Mouse (Mus musculus) adrenal gland, adult 18-20 months (tissue): ENCODE measurements around the gene Saa4. TPM values are rescaled to one million over a fixed set of nuclear protein-coding genes. Genes with fewer than 3 reads are reported as not detected.
"Not testable (repeated sequence)": the region's sequence is repeated elsewhere in the genome, so short reads cannot be mapped to it uniquely, and the experiment has no call there.

Source experiments
- DNase-seq, 2 experiments: peaks; one replicate each; pipeline ENCODE4 v3.0.0; 2021 to 2022; ENCODE audit warnings: low spot score in 2 of 2
- long read RNA-seq, 2 experiments: library from polyadenylated mRNA; stranded (forward); transcript quantifications; one replicate each; pipeline ENCODE4 v2.0.0; 2021
- total RNA-seq, 2 experiments: library from RNA; stranded (reverse); gene quantifications; 1 replicate in 1 of 2; 2 replicates in 1 of 2; pipeline ENCODE4 v1.2.3; 2021

Gene Saa4
- total RNA-seq = not detected
- long read RNA-seq, experiment 1 = 0 reads
- long read RNA-seq, experiment 2 = 0 reads

DNA sequence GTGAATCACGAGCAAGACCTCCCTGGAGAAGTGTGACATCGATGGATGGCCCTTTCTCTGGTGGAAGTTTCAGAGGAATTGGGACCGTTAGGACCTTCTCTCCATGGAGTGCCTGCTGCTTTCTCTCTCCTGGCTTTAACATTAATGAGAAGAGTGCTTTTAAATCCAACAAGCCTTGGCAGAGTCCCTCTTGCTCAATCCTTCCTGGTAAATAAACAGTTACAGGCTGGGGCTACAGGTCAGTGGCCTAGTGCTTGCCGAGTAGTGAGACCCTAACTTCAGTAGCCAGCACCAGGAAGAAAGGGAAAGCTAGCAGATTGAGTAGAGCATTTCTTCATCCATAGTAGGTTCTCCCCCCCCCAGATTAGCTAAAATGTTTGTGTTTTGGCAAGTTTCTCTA, at the start of gene Saa4:
Gene Saa4, minus strand, starts transcription at position 146 of the 400 bp plus-strand sequence.
- DNase-seq = no peak

DNA sequence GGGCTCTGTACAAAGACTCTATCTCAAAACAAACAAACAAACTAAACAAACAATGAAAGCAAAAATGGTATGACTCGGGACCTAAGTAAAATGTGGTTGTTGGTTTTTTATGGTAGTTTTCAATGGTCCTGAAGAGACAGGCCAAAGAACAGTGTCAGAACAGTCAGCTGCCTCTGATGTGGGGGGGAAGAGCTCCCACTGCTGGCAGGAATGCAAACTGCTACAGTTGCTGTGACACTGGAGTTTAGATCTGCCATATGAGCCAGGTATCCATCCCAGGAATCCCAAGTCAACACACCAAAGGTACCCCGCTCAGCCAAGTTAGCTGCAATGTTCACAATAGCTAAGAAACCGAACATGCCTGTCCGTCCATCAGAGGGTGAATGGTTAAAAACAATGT, 38.3 kb upstream of the Saa4 start:
- peak; percentile 51 to 55 for DNase-seq

DNA sequence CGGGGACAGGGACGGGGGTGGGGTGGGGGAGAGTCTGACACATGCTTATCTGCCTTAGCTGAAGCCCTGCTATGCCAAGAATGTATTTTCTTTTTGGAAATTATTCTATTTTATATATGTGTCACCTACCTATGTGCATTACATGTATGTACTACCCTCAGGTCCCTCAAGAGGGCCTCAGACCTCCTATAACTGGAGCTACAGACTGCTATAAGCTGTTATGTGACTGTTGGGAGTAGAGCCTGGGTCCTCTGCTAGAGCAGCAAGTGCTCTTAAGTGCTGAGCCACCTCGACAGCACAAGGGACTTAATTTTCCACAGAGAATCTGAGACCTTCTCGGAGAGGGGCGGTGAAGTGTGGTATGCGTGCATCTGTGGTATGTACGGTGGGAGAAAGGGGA, 36.0 kb upstream of the Saa4 start:
- no peak for DNase-seq

DNA sequence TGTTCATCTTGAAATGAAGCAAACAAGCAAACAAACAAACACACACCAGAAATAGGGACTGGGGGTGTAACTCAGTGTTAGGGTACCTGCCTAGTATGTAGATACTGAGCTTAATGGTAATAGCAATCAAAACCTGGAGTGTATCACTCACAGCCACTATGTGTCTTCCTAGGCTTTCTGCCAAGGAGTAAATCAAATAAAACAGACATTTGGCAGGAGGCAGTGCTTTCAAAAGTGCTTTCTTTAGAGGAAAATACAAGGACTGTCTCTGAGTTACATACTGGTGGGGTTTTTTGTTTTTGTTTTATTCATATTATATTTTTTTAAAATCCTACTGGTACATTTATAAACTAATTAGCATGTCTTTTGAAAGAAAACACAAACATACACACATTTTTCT, 35.0 kb upstream of the Saa4 start:
- DNase-seq = no peak

DNA sequence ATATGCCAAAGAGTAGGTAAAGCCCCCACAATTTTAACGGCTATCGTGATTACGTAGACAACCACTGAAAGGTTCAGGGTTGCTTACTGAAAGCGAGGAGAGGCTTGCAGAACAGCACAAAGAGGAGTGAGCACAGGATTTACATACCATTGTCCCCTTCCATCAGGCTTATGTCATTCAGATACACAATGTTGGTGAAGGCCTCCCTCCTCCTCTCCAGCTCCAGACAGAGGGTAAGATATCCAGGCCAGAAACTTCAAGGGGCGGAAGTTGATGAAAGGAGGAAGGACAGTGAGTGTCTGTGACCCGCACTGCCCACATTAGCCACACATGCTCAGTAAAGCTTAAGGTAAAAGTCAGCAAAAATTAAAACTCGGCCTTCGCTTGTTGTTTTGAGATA, 32.3 kb upstream of the Saa4 start:
- DNase-seq = no peak

DNA sequence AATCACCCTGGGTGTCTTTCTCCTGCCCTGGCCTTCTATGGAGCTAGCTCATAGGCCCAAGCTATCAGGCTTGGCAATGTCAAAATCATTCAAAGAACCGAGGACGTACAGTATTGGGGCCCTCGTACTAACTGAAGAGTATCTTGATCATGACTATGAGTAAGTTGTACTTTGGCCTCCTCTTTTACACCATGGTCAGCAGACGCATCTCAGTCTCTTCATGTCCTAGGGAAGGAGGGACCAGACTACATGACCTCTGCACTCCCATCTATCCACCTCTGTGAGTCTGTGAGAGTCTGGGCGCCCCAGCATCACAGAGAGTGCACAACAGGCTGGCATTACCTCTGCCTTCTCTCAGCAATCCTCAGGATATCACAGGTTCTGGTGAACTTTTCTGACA, 30.2 kb upstream of the Saa4 start:
- DNase-seq = no peak

DNA sequence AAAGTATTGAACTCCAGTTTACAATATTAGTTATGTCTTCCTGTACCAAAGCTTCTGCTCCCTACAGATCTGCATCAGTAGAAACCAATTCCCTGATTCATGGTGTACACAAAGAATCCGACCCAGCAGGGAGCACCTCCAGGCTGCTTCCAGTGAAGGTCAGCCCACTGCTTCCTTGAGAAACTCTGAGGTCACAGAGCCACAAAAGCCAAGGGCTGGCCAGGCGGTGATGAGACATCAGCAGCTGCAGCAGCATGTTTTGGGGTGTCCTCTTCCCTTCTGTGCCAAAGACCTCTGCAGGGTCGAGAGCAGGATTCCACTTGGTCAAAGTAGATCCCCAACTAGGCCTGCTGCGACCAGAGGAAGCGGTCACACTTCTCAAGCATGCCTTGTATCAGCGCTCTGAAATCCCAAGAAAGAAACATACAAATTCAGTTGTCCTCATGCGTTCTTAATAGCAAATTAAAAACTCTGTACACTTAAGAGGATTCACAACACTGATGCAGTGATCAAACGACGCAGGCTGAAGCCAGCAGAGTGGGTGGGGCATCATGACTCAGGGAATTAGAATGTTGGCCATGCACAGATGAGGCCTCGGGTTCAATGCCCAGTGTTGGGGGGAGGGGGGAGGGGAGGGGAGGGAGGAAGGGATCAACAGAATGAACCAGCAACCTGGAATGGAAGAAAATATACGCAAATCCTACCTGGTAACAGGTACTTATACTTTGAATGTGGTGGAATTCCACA, 28.8 kb upstream of the Saa4 start:
- DNase-seq = no peak

DNA sequence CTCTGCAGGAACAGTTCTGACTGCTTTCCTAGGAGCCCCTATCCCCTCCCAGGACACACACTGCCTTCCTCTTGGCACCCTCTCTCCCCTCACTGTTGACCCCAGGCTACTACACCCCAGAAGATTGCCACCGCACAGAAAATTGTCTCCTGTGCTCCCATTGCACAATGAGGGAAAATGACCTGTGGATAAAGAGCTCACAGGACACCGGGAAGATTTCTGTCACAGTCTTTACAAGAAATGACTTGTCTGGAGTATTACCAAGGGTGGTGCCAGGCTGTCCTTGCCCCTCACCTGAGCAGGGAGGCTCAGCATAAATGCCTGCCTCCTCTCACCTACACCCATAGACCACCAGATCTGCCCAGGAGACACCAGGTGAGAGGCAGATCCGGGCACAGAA, 19.1 kb upstream of the Saa4 start, which contains the start of gene Saa2:
Gene Saa2, plus strand, starts transcription at position 301 of the 400 bp plus-strand sequence.
- DNase-seq = no peak

DNA sequence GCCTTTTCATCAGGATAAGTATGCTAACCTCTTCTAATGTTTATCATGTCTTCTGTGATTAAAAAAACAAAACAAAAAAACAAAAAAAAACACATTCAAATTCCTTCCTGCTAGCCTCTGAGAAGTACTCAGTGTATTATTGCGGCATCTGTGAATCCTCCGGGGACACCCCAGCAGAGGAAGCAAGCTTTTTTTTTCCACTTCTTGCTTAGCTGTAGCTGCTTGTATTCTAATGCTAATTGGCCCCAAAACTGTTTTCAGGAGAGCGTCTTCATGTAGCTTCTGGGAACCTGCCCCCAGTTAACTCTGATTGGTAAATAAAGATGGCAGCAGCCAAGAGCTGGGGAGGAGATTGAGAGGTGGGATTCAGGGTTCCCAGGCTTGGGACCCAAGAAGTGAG, 16.1 kb upstream of the Saa4 start:
- DNase-seq = no peak

DNA sequence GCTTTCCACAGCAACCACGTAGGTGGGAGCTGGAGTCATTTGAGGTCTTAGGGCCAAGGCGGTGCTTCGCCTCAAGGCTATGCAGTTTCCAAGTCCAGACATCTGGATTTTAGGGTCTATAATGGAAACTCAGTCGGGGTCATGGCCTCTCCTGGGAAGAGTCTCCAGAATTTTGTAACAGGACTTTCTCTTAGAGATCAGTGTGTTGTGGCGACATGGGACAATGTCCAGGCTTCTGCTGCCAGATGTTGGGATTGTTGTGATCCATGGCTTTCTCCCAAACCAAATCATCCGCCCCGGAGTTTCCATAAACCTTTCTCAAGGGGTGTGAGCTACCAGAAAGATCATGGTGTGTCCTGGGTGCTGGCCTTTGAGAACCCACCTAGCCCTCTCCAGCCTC, 14.0 kb upstream of the Saa4 start:
- no peak for DNase-seq

DNA sequence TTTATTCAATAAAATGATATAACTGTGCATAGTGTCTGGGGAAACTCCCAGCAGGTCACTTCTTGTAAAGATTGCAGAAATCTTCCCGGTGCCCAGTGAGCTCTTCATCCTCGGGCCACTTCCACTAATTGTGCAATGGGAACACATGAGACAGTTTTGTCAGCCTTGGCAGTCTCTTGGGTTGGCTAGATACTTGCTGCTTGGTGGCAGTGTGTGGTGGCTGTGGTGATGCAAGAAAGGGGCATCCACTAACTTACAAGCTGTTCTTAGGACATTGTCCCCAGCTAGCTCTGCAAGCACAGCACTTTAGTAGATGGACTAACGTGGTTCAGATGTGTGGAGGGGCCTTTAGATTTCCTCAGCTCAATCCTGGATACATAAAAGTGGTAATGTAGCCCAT, 13.4 kb upstream of the Saa4 start:
- DNase-seq = peak in 1 of 2 experiments; percentile 27

DNA sequence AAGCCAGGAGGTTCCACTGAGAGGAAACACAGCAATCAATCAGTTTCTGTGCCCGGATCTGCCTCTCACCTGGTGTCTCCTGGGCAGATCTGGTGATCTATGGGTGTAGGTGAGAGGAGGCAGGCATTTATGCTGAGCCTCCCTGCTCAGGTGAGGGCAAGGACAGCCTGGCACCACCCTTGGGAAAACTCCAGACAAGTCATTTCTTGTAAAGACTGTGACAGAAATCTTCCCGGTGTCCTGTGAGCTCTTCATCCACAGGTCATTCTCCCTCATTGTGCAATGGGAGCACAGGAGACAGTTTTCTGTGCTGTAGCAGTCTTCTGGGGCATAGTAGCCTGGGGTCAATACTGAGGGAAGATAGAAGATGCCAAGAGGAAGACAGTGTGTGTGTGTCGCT, 10.5 kb upstream of the Saa4 start, which contains the start of gene Saa1:
Gene Saa1, minus strand, starts transcription at position 101 of the 400 bp plus-strand sequence.
- not testable (repeated sequence) for DNase-seq

DNA sequence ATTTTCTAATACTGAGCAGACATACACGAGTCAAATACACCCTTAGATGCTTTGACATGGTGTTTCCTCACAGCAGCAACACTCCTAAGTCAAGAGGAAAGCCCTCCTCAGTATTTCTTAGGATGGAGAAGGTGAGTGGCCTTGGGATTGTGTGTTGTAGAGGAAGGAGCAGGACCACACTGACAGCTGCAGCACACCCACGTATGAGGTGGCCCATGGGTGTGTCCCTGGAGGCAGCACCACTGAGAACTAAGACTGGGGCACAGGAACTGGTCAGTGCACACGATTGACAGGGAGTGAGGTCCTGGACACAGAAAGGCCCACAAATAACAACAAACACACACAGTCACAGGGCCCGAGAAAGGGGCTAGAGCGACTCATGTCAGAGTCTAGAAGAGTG, 7.6 kb upstream of the Saa4 start:
- DNase-seq = not testable (repeated sequence)

DNA sequence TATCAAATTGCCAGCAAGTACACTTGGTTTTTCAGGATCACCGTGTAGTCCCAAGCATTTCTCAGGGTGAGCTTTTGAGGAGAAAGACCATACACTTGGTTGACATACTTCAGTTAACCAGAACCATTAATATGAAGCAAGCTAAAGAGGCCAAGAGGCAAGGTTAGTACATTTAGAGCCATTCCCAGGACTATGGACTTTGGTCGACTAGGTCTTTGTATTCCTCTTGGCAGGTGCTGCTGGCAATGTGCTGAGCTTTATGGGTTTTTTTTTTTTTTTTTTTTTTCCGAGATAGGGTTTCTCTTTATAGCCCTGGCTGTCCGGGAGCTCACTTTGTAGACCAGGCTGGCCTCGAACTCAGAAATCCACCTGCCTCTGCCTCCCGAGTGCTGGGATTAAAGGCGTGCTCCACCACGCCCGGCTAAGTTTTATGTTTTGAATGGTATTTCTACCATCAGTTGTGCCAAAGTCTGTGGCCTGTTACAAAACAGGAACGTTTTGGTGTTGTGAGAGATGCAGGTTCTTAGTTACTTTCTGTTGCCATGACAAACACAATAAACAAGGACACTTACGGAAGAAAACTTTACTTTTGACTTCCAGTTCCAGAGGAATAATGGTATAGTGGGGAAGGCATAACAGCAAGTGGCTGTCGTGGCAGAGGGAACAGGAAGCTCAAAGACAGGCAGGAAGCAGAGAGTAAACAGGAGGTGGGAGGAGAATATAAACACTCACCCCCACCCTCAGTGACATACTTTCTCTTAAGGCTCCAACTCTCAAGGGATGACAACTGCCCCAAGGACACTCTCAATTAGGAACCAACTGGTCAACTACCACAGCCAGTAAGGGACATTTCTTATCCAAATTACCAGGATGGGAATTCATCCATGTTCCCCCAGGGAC, 6.4 kb upstream of the Saa4 start:
- no peak for DNase-seq

DNA sequence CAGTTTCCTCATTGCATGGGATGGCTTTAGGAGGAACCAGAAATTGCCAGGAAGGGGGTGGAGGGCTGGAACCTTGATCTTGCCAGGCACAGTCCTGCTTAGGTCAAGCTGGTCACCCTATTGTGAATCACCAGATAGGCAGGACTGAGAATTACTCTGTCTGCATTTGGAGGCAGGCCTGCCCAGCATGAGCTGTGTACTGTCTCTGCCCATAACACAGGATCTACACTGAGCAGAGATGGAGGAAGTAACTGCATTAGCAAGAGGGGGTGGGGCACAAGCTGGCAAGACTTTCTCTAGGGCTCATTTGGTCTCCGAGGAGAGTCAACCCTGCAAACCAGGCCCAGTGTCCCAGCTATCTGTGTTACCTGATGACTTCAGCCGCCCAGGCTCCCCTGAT, 2.6 kb upstream of the Saa4 start:
- no peak for DNase-seq

DNA sequence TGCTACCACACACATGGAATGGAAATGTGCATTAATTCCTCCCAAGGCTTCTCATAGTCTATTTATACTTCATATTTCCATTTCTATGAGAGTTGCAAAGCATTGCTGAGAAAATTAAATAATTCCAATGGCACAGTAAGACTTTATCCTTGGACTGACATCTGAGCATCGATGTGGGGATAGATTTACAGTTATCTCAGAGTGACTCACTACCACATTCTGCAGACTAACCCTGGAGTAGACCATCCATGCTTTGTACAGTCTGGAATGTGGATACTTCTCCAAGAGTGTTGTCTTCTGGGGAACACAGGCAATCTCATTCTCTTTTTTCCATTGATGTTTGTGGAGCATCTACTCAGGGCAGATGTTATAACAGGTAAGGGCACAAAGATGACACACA, 4.8 kb downstream of the Saa4 start:
- DNase-seq = no peak

DNA sequence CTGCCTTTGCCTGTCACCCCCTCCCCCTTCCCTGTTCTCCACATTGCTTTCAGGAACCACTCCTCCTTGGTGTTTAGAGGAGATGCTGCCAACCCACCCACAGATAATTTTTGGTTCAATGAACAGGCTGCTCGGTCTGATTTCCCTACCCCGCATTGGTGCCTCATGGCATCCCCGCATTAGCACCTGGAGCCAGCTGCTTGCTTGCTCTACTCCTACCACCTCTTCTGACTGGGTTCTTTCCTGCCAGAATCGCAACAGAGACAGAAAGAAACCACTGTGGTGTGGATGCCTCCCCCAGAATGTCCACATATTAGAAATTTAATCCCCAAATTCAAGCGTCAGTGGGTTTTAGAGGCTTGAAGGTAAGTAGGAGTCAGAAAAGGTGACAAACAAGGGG, 8.0 kb downstream of the Saa4 start:
- no peak for DNase-seq

DNA sequence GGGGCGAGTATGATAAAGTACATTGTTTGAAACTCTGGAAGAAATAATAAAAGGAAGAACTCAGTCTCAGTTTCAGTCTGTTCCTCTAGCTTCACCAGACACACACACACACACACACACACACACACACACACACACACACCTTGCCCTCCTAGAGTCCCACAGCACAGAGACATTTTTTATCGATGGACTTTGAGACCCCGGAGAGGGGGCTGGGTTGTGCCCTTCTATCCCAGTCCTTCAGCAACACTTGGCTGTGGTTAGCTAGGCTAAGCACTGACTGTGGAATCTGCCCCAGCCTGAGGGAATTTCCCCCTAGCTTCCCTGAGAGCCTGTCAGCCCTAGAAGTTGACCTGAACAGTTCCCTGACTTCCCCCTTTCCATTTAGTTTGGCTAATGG, 8.6 kb downstream of the Saa4 start:
- no peak for DNase-seq

DNA sequence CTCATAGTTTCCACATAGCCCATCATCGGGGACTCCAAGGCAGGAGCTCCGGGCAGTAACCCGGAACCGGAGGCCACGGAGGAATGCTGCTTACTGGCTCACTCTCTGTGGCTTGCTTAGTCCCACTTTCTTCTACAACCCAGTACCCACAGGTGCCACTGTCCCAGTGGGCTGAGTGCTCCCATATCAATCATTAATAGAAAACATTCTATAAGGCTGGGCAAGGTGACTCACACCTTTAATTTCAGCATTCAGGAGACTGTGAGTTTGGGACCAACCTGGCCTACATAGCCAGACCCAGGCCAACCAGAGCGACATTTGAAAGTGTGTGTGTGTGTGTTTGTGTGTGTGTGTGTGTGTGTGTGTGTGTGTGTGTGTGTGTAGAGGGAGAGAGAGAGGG, 9.0 kb downstream of the Saa4 start:
- DNase-seq = no peak

DNA sequence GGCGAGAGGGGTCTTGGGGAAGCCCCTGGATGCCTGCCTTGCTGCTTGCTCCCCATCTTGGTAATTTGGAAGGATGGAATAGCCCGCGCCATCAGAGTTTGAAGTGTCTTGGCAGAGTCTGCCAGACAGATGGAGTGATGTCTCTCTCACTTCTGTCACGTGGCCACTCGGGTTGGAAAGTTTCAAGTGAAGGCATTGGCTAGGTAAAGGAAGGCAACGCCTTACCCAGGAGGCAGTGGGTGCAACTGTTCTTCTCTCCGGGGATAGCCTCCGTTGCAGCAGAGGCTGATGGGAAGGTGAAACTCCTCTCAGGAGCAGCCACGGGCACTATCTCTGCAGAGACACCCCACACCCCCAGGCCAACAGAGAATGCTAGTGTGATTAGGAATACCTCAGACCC, 11.9 kb downstream of the Saa4 start:
- no peak for DNase-seq

DNA sequence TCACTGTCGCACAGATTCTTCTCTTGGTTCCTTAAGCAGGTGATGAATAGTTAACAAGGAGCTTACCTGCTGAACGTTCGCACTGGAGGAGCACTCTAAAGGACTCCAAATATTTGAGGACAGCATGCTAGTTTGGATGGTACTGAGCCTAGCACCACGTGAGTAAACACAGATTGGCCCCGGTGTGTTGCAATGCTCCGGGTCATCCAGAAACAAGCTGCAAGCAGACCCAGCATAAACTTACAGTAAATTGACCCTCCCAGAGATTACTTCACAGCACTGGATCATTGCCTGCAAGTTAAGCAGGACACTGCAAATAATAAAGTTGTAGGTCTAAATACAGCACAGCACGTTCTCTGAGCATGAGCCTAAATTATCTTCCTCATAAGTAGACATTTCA, 12.9 kb downstream of the Saa4 start:
- no peak for DNase-seq

DNA sequence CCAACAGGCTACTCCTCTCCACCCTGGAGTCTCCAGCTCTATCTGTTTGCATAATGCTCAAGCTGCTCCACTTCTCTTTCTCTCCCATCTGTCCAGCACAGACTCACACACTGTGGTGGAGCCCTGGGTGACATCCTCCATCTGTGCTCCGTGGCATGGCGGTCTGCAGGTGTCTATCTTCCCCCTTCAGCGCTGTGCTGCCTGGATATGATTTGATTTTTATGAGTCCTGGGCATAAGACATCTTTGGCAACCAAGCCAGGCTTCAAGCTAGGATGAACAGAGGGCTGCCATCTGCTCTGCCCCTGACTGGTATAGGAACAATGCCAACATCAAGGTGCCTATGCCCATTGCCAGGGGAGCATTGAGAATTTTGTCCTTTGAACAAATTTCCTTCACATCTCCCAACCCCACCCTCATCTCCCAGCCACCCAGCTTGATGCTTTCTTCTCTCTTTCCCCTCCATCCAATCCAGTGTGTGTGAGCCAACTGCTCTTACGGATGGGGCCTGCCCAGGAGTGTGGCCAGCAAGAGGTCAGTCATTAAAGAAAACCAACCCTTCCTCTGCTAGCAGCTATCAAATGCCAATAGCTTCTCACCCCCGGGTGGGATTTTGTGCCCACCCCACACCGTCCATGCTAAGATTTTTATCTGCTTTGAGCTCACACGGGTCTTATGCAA, 13.7 kb downstream of the Saa4 start:
- no peak for DNase-seq
